Mouse (Mus musculus) lung, adult 18-20 months (tissue): ENCODE results near the gene Nfib.

Experiments
- DNase-seq, 2 experiments: peaks; one replicate each; pipeline ENCODE4 v3.0.0; 2022; ENCODE audit warnings: mixed read lengths in 2 of 2

Gene Nfib

GRCm38 (mm10) chr4:82623835-82624234 is 81.7 kb downstream of the Nfib start:
- no peak for DNase-seq

GRCm38 (mm10) chr4:82623081-82623538 is 82.4 kb downstream of the Nfib start:
- DNase-seq, result no peak

GRCm38 (mm10) chr4:82622321-82622836 is 83.2 kb downstream of the Nfib start:
- peak; percentile 54 to 72 for DNase-seq

- no peak for DNase-seq
These were observed 86.0 kb downstream of the Nfib start for GRCm38 (mm10) chr4:82619539-82619941.

- no peak for DNase-seq
These were observed 86.5 kb downstream of the Nfib start for GRCm38 (mm10) chr4:82619003-82619402.

GRCm38 (mm10) chr4:82617257-82617656 is 88.3 kb downstream of the Nfib start:
- DNase-seq, result no peak

GRCm38 (mm10) chr4:82615712-82616111 is 89.8 kb downstream of the Nfib start:
- DNase-seq, result no peak

GRCm38 (mm10) chr4:82614466-82614805 is 91.1 kb downstream of the Nfib start:
- no peak for DNase-seq

- peak in 1 of 2 experiments; percentile 36 for DNase-seq
These were observed 91.7 kb downstream of the Nfib start for GRCm38 (mm10) chr4:82613606-82614465.

- DNase-seq, result no peak
These were observed 95.9 kb downstream of the Nfib start for GRCm38 (mm10) chr4:82609676-82610075.

GRCm38 (mm10) chr4:82608768-82609610 is 96.6 kb downstream of the Nfib start:
- no peak for DNase-seq

- DNase-seq, result no peak
These were observed 98.3 kb downstream of the Nfib start for GRCm38 (mm10) chr4:82607266-82607665.

- DNase-seq, result no peak
These were observed 99.2 kb downstream of the Nfib start for GRCm38 (mm10) chr4:82606351-82606750.

- DNase-seq, result no peak
These were observed 100.3 kb downstream of the Nfib start for GRCm38 (mm10) chr4:82605034-82605784.

- no peak for DNase-seq
These were observed 101.0 kb downstream of the Nfib start for GRCm38 (mm10) chr4:82604501-82604900.

- no peak for DNase-seq
These were observed 104.9 kb downstream of the Nfib start for GRCm38 (mm10) chr4:82600636-82601035.

GRCm38 (mm10) chr4:82598436-82598835 is 107.1 kb downstream of the Nfib start:
- no peak for DNase-seq

GRCm38 (mm10) chr4:82593681-82594666 is 111.6 kb downstream of the Nfib start:
- DNase-seq, result no peak

- no peak for DNase-seq
These were observed 113.2 kb downstream of the Nfib start for GRCm38 (mm10) chr4:82592086-82593030.

GRCm38 (mm10) chr4:82589345-82589890 is 116.1 kb downstream of the Nfib start:
- peak; percentile 24 to 51 for DNase-seq
